Mouse (Mus musculus): ENCODE measurements around the gene Hps4.

DNA sequence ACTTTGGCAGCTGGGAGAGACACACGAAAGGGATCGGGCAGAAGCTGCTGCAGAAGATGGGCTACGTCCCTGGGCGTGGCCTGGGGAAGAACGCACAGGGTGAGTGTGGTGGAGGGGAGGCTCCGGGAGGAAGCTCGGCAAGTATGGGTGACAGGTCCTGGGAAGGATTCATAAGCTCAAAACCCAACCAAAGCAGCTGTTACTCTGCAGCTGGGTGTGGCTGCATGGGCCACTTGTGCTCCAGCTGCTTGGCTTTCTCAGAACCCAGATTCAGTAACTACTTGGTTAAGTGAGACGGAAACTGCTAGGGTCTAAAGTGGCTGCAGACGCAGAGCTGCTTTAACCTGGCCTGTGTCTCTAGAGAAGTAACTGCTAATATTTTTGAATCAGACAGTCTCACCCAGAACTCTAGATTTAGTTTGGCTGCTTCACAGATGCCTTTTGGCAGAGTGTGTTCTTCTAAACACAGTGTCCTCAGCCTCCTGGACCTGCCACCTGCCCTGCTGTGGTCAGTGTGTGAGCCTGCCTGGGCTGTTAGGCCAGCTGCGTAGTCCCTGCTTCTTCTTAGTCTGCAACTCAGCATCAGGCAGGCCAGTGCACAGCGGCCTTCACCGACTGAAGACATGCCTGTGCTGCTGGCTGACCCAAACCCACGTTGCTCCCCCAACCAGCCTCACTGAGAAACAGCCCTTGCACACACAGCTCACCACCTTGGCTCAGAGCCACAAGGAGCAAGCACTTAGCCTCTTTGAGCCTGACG lies 12.9 kb upstream of the Hps4 start:
- no peak for TF ChIP-seq CTCF (IDR thresholded peaks at IDR 0.05; ENCODE audit: low read depth, low read length)
- no peak for TF ChIP-seq POLR2A (IDR thresholded peaks at IDR 0.05; ENCODE audit: extremely low read depth, insufficient read depth, low read length)
